Mouse (Mus musculus): ENCODE data around the gene Sestd1. TPM values are rescaled to one million over a fixed set of nuclear protein-coding genes. Genes with fewer than 3 reads are reported as not detected.
A peak's percentile ranks its signal among the peaks of the same experiment; 100 is the strongest.

Gene Sestd1
- polyA plus RNA-seq, 1 experiment: 9.6 TPM

DNA sequence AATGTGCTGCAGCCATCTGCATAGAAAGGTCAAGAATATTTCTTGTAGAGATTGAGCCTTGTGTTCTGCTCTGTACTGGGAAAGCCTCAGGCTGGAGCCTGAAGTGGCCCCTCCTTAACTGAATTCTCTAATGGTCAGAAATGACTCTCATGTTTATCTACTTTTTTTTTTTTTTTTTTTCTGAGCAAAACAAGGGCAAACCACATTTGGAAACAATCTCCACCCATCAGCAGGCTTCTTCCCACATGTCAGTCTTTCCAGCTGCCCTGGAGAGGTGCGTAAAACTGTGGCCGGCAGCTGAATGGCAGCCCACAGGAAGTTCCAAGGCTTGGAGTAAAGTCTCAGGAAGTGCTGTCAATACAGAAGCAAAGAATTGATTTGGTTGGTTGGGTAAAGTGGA, 6.4 kb upstream of the Sestd1 start:
- no peaks in the 10 kb centered on the region for H3K36me3 ChIP-seq (ENCODE audit: control insufficient read depth, insufficient read depth, low read length)

DNA sequence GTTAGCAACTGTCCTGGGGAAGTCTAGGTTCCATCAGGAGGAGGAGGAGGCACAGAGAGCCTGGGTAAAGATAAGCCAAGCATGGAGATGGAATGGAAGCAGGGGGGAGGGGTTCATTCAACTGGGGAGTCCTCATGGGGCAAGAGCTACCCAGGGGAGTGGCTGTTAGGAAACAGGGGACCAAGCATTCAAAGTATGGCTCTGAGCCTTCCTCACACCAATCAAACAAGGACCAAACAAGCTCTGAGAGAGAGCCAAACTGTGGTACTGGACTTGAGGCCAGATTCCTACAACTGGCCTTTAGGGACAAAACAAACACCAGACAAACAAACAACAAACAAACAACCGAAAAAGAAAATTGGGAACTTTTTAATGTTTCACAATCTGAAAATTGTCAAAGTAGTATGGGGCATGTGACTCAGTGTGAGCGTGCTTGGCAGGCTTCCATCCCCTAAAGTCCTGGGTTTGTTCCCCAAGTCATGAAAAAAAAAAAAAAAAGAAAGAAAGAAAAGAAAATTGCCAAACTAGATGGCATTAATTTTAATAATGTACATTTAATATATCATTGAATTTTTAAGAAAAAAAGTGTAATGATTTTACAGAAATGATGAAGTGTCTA, 4.0 kb upstream of the Sestd1 start:
- Histone ChIP-seq H3K36me3 (ENCODE audit: control insufficient read depth, insufficient read depth, low read length) (no peaks in the 10 kb centered on the region), H3K4me1 (ENCODE audit: control insufficient read depth, insufficient read depth, low read length) (peaks cover 11% of the 10 kb centered on the region), H3K27me3 (ENCODE audit: control insufficient read depth, insufficient read depth, low read length) (no peaks in the 10 kb centered on the region), H3K27ac (ENCODE audit: control insufficient read depth, insufficient read depth, low read depth, low read length) (no peak overlapping the region), H3K4me3 (ENCODE audit: control insufficient read depth, low read depth, low read length) (no peak overlapping the region)
- no peak for TF ChIP-seq POLR2A (IDR thresholded peaks at IDR 0.05; ENCODE audit: control insufficient read depth, low read depth, low read length)
- TF ChIP-seq CTCF (IDR thresholded peaks at IDR 0.05; ENCODE audit: control insufficient read depth, insufficient read depth, insufficient replicate concordance, low read depth, low read length): no peak

More for the DNA sequence above, 6.4 kb upstream of the Sestd1 start:
- Histone ChIP-seq H3K27me3 (ENCODE audit: control insufficient read depth, insufficient read depth, low read length) (no peaks in the 10 kb centered on the region), H3K4me1 (ENCODE audit: control insufficient read depth, insufficient read depth, low read length) (no peaks in the 10 kb centered on the region), H3K27ac (ENCODE audit: control insufficient read depth, insufficient read depth, low read depth, low read length) (no peak overlapping the region), H3K4me3 (ENCODE audit: control insufficient read depth, low read depth, low read length) (no peak overlapping the region)
- TF ChIP-seq CTCF (IDR thresholded peaks at IDR 0.05; ENCODE audit: control insufficient read depth, insufficient read depth, insufficient replicate concordance, low read depth, low read length) (no peak), POLR2A (IDR thresholded peaks at IDR 0.05; ENCODE audit: control insufficient read depth, low read depth, low read length) (no peak)

DNA sequence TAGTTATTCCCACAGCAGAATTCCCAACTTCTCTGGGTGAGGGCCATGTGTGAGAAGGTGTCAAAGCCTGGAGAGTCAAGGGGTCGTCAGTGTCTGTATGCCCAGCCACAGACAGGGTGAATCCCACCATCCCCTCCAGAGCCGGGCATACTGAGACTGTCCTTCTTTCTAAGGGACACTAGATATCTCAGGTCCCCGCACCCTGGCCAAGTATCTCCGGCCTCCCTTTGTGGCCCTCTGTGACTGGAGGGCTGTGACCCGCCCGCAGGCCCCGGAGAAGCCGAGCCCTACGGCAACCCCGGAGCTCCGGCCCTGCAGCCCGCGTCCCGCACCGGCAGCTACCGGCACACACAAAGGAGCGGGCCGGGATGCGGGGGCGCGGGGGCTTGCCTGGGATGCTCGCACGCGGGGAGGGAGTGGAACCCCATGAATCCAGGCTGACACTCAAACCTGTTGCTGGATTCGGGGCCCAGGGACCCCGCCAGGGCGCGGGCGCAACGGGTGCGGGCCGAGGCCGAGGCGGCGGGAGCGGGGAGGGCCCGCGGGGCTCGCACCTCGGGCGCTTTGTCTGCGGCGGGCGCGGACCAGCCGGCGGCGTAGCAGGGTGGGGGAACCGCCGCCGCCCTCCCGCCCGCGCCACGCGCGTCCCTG, 406 bp downstream of the Sestd1 start:
- TF ChIP-seq POLR2A (IDR thresholded peaks at IDR 0.05; ENCODE audit: control insufficient read depth, low read depth, low read length) (no peak), CTCF (IDR thresholded peaks at IDR 0.05; ENCODE audit: control insufficient read depth, insufficient read depth, insufficient replicate concordance, low read depth, low read length) (no peak)
- no peaks in the 10 kb centered on the region for H3K36me3 ChIP-seq (ENCODE audit: control insufficient read depth, insufficient read depth, low read length)
- peaks cover 13% of the 10 kb centered on the region for H3K4me1 ChIP-seq (ENCODE audit: control insufficient read depth, insufficient read depth, low read length)
- peak overlapping the region; percentile 87 for H3K27ac ChIP-seq (ENCODE audit: control insufficient read depth, insufficient read depth, low read depth, low read length)
- H3K4me3 ChIP-seq (ENCODE audit: control insufficient read depth, low read depth, low read length): peak overlapping the region; percentile 94
- H3K27me3 ChIP-seq (ENCODE audit: control insufficient read depth, insufficient read depth, low read length): no peaks in the 10 kb centered on the region

DNA sequence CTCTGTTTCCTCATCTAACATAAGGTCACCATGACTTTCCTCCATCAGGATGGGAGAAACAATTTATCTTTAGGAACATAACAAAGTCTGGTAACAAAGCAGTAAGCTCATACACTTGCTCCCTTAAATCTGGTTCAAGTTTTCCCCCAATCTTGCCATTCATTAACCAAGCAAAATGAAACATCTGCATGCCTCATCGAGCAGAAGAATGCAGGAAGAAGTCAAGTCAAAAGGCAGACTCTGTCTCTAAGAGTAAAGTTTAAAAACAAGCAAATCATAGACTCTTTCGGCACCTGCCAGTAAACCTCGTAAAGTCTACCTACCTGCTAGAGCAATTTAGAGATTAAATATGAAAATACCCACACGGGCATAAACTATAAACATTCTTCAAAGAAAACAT, 3.1 kb downstream of the Sestd1 start:
- H3K27me3 ChIP-seq (ENCODE audit: control insufficient read depth, insufficient read depth, low read length): no peaks in the 10 kb centered on the region
- TF ChIP-seq POLR2A (IDR thresholded peaks at IDR 0.05; ENCODE audit: control insufficient read depth, low read depth, low read length): no peak
- no peak for TF ChIP-seq CTCF (IDR thresholded peaks at IDR 0.05; ENCODE audit: control insufficient read depth, insufficient read depth, insufficient replicate concordance, low read depth, low read length)
- no peak overlapping the region for H3K27ac ChIP-seq (ENCODE audit: control insufficient read depth, insufficient read depth, low read depth, low read length)
- no peak overlapping the region for H3K4me3 ChIP-seq (ENCODE audit: control insufficient read depth, low read depth, low read length)
- 0 out of 2 replicates have a peak, but pooled peaks cover 1% of the 10 kb centered on the region for H3K36me3 ChIP-seq (ENCODE audit: control insufficient read depth, insufficient read depth, low read length)
- H3K4me1 ChIP-seq (ENCODE audit: control insufficient read depth, insufficient read depth, low read length): peaks cover 13% of the 10 kb centered on the region

DNA sequence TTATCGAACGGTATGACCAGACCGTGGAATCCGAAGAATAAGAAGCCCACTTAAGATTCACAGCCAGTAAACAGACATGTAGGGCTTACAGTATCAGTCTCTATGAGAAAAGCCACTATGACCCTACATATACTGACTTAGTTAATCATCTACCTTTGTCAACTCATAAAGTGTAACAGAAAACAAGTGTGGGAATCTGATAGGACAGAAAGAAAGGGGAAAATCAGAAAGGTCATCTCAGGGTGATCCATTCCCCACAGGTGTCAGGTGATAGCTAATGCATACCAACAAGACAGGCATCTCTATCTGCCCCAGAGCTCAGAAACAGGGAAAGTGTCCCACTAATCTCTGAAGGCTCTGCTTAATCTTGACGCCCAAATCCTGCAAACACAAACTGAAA, 4.5 kb downstream of the Sestd1 start:
- H3K27ac ChIP-seq (ENCODE audit: control insufficient read depth, insufficient read depth, low read depth, low read length): no peak overlapping the region
- H3K4me1 ChIP-seq (ENCODE audit: control insufficient read depth, insufficient read depth, low read length): peaks cover 7% of the 10 kb centered on the region
- no peak overlapping the region for H3K4me3 ChIP-seq (ENCODE audit: control insufficient read depth, low read depth, low read length)
- no peaks in the 10 kb centered on the region for H3K27me3 ChIP-seq (ENCODE audit: control insufficient read depth, insufficient read depth, low read length)
- TF ChIP-seq POLR2A (IDR thresholded peaks at IDR 0.05; ENCODE audit: control insufficient read depth, low read depth, low read length) (no peak), CTCF (IDR thresholded peaks at IDR 0.05; ENCODE audit: control insufficient read depth, insufficient read depth, insufficient replicate concordance, low read depth, low read length) (no peak)
- 0 out of 2 replicates have a peak, but pooled peaks cover 1% of the 10 kb centered on the region for H3K36me3 ChIP-seq (ENCODE audit: control insufficient read depth, insufficient read depth, low read length)

DNA sequence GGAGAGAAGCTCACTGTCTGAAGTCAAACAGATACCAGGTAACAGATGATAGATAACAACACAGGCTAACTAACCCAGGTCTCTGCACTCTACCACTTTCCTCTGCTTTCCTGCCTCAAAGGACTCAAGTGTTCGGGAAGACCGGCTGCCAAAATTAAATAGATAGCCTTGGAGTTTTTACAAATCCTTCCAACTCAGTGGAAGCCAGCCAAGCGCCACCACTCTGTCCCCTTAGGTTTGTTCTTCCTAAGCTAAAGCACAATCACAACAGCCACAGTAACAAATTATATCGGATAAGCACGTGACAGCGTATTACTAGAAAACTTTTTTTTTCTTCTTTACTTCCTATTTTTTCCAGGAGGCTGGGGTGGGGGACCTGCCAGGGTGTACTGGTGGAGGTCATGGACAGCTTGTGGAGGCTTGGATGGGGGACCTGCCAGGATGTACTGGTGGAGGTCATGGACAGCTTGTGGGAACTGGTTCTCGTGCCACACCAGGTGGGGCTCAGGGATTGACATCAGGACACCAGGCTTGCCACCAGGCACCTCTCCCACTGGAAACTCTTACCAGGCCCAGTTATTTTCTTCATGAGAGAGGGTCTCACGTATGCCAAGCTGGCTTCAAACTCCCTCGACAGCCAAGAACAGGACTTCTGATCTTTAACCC, 5.3 kb downstream of the Sestd1 start:
- no peak for TF ChIP-seq CTCF (IDR thresholded peaks at IDR 0.05; ENCODE audit: control insufficient read depth, insufficient read depth, insufficient replicate concordance, low read depth, low read length)
- no peak for TF ChIP-seq POLR2A (IDR thresholded peaks at IDR 0.05; ENCODE audit: control insufficient read depth, low read depth, low read length)
- Histone ChIP-seq H3K27ac (ENCODE audit: control insufficient read depth, insufficient read depth, low read depth, low read length) (no peak overlapping the region), H3K36me3 (ENCODE audit: control insufficient read depth, insufficient read depth, low read length) (0 out of 2 replicates have a peak, but pooled peaks cover 1% of the 10 kb centered on the region), H3K4me3 (ENCODE audit: control insufficient read depth, low read depth, low read length) (no peak overlapping the region), H3K4me1 (ENCODE audit: control insufficient read depth, insufficient read depth, low read length) (peaks cover 4% of the 10 kb centered on the region; the same call in 1 of the 2 replicates), H3K27me3 (ENCODE audit: control insufficient read depth, insufficient read depth, low read length) (no peaks in the 10 kb centered on the region)

DNA sequence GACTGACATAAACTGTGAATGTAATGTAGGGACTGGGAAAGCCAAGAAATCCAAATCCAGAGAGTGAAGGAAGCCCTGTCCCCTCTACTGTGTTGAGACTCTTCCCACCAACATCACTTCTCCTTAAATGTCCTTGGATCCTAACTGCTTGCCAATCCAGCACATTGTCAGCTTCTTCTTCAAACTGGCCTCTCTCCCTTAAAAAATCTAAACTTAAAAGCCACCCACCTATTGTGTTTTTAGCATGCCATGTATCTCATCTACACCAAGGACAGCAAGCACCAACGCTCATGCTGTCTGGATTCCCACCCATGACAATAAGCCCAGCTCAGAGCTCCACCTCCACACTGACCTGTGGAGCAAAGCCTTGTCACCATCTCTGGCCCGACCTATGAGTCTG, 7.4 kb downstream of the Sestd1 start:
- peak overlapping the region; percentile 73 for H3K4me3 ChIP-seq (ENCODE audit: control insufficient read depth, low read depth, low read length)
- TF ChIP-seq POLR2A (IDR thresholded peaks at IDR 0.05; ENCODE audit: control insufficient read depth, low read depth, low read length) (no peak), CTCF (IDR thresholded peaks at IDR 0.05; ENCODE audit: control insufficient read depth, insufficient read depth, insufficient replicate concordance, low read depth, low read length) (no peak)

More for the DNA sequence above, 7.4 kb downstream of the Sestd1 start:
- Histone ChIP-seq H3K4me1 (ENCODE audit: control insufficient read depth, insufficient read depth, low read length) (no peaks in the 10 kb centered on the region), H3K27ac (ENCODE audit: control insufficient read depth, insufficient read depth, low read depth, low read length) (no peak overlapping the region), H3K36me3 (ENCODE audit: control insufficient read depth, insufficient read depth, low read length) (0 out of 2 replicates have a peak, but pooled peaks cover 1% of the 10 kb centered on the region), H3K27me3 (ENCODE audit: control insufficient read depth, insufficient read depth, low read length) (no peaks in the 10 kb centered on the region)
